Mouse (Mus musculus) CH12.LX (cell line): ENCODE data around the gene Hsdl1. TPM values are rescaled to one million over a fixed set of nuclear protein-coding genes. Genes with fewer than 3 reads are reported as not detected.

Experiments
- DNase-seq: peaks from one replicate; pipeline ENCODE4 v3.0.0-alpha.2; 2013; ENCODE audit errors: extremely low read depth
- H3K27ac ChIP-seq: 2 replicates; pipeline ENCODE4 v1.5.1; 2012; ENCODE audit warnings: low read depth, mild to moderate bottlenecking, control low read depth, moderate library complexity; ENCODE audit not compliant: insufficient read depth
- H3K27me3 ChIP-seq: replicated peaks from 2 replicates; pipeline ENCODE3; 2012; ENCODE audit warnings: inconsistent platforms
- H3K36me3 ChIP-seq, 2 experiments: replicated peaks in 1 of 2; 2 replicates each; pipeline versions ENCODE3 to v1.6.1; 2012; ENCODE audit warnings: inconsistent platforms in 1 of 2, low read length in 1 of 2, mild to moderate bottlenecking in 1 of 2, mixed read lengths in 1 of 2, moderate library complexity in 1 of 2; ENCODE audit not compliant: control insufficient read depth in 1 of 2, insufficient read depth in 1 of 2
- H3K4me1 ChIP-seq, 2 experiments: 2 replicates each; pipeline ENCODE4 v1.6.1; 2012; ENCODE audit warnings: inconsistent platforms in 1 of 2, moderate library complexity in 1 of 2; ENCODE audit not compliant: insufficient read depth in 2 of 2, control insufficient read depth in 1 of 2
- H3K4me2 ChIP-seq: 2 replicates; pipeline ENCODE4 v1.6.1; 2012; ENCODE audit warnings: low read depth, mild to moderate bottlenecking, control low read depth; ENCODE audit not compliant: poor library complexity, insufficient read depth, severe bottlenecking
- H3K4me3 ChIP-seq, 3 experiments: fragments of 150-350 bp in 1 of 3; sonication (generic) in 1 of 3; replicated peaks in 1 of 3; 2 replicates each; pipeline versions ENCODE3 to v1.5.1; 2011 to 2012; ENCODE audit warnings: low read depth in 2 of 3, low read length in 2 of 3, mild to moderate bottlenecking in 2 of 3, moderate library complexity in 2 of 3, control low read depth in 1 of 3, improper control_type of control experiment in 1 of 3, inconsistent platforms in 1 of 3, mixed read lengths in 1 of 3; ENCODE audit not compliant: poor library complexity in 1 of 3
- H3K79me2 ChIP-seq: replicated peaks from 2 replicates; pipeline ENCODE4 v1.6.1; 2012; ENCODE audit warnings: mild to moderate bottlenecking, moderate library complexity; ENCODE audit not compliant: control insufficient read depth, poor library complexity, insufficient read depth, severe bottlenecking; ENCODE audit errors: extremely low read depth
- H3K9ac ChIP-seq: 2 replicates; pipeline ENCODE4 v1.6.1; 2012; ENCODE audit warnings: low read depth, mild to moderate bottlenecking, control low read depth, moderate library complexity; ENCODE audit not compliant: insufficient read depth
- H3K9me3 ChIP-seq: replicated peaks from 2 replicates; pipeline ENCODE3; 2012; ENCODE audit warnings: low read length, inconsistent platforms, mixed read lengths
- CHD1 ChIP-seq: IDR thresholded peaks from 2 replicates; pipeline ENCODE4 v1.6.1; 2012; ENCODE audit warnings: low read depth, low read length, improper control_type of control experiment, inconsistent platforms
- CHD2 ChIP-seq: IDR thresholded peaks from 2 replicates; pipeline ENCODE4 v1.6.1; 2011; ENCODE audit warnings: low read length, improper control_type of control experiment
- ELF1 ChIP-seq: IDR thresholded peaks from 2 replicates; pipeline ENCODE4 v1.6.1; 2014; ENCODE audit warnings: low read depth, mild to moderate bottlenecking, inconsistent platforms, low read length, improper control_type of control experiment
- EP300 ChIP-seq: IDR thresholded peaks from 2 replicates; pipeline ENCODE4 v1.6.1; 2011; ENCODE audit warnings: low read length, improper control_type of control experiment
- ETS1 ChIP-seq: conservative IDR thresholded peaks from 2 replicates; pipeline ENCODE4 v1.6.1; 2012; ENCODE audit warnings: low read depth, mild to moderate bottlenecking, inconsistent platforms, low read length, improper control_type of control experiment, moderate library complexity
- GABPA ChIP-seq: IDR thresholded peaks from 2 replicates; pipeline ENCODE4 v1.6.1; 2012; ENCODE audit warnings: low read depth, low read length, improper control_type of control experiment, inconsistent platforms; ENCODE audit not compliant: insufficient replicate concordance
- HCFC1 ChIP-seq: IDR thresholded peaks from 2 replicates; pipeline ENCODE4 v1.6.1; 2012; ENCODE audit warnings: low read depth, mild to moderate bottlenecking, inconsistent platforms, low read length, improper control_type of control experiment
- JUN ChIP-seq: IDR thresholded peaks from 2 replicates; pipeline ENCODE4 v1.6.1; 2011; ENCODE audit warnings: low read depth, mild to moderate bottlenecking, low read length, improper control_type of control experiment, moderate library complexity; ENCODE audit not compliant: insufficient read depth
- JUND ChIP-seq: conservative IDR thresholded peaks from 2 replicates; pipeline ENCODE4 v1.6.1; 2011; ENCODE audit warnings: low read depth, low read length, improper control_type of control experiment
- KAT2A ChIP-seq: IDR thresholded peaks from 2 replicates; pipeline ENCODE4 v1.6.1; 2012; ENCODE audit warnings: low read length, improper control_type of control experiment, inconsistent platforms; ENCODE audit not compliant: insufficient replicate concordance
- MAFK ChIP-seq: IDR thresholded peaks from 2 replicates; pipeline ENCODE4 v1.6.1; 2011; ENCODE audit warnings: low read length, improper control_type of control experiment; ENCODE audit not compliant: insufficient replicate concordance
- MAX ChIP-seq: IDR thresholded peaks from 2 replicates; pipeline ENCODE4 v1.6.1; 2011; ENCODE audit warnings: low read length, improper control_type of control experiment
- MYC ChIP-seq: IDR thresholded peaks from 2 replicates; pipeline ENCODE4 v1.6.1; 2011; ENCODE audit warnings: low read depth, mild to moderate bottlenecking, improper control_type of control experiment, low read length
- NELFE ChIP-seq: IDR thresholded peaks from 2 replicates; pipeline ENCODE4 v1.6.1; 2011; ENCODE audit warnings: low read depth, low read length, improper control_type of control experiment
- NRF1 ChIP-seq: IDR thresholded peaks from 2 replicates; pipeline ENCODE4 v1.6.1; 2014; ENCODE audit warnings: low read depth, mild to moderate bottlenecking, inconsistent platforms, low read length, improper control_type of control experiment, moderate library complexity
- PAX5 ChIP-seq: IDR thresholded peaks from 2 replicates; pipeline ENCODE4 v1.6.1; 2012; ENCODE audit warnings: low read length, inconsistent platforms, mixed read lengths
- POLR2AphosphoS2 ChIP-seq: IDR thresholded peaks from 2 replicates; pipeline ENCODE4 v1.6.1; 2011; ENCODE audit warnings: low read depth, low read length, improper control_type of control experiment
- TBP ChIP-seq: conservative IDR thresholded peaks from 2 replicates; pipeline ENCODE4 v1.6.1; 2011; ENCODE audit warnings: low read depth, low read length, improper control_type of control experiment
- TCF12 ChIP-seq: IDR thresholded peaks from 2 replicates; pipeline ENCODE4 v1.6.1; 2014; ENCODE audit warnings: low read depth, mild to moderate bottlenecking, inconsistent platforms, low read length, improper control_type of control experiment
- USF2 ChIP-seq: conservative IDR thresholded peaks from 2 replicates; pipeline ENCODE4 v1.6.1; 2011; ENCODE audit warnings: low read depth, low read length, improper control_type of control experiment
- ZMIZ1 ChIP-seq: IDR thresholded peaks from 2 replicates; pipeline ENCODE4 v1.6.1; 2012; ENCODE audit warnings: low read depth, mild to moderate bottlenecking, inconsistent platforms, low read length, improper control_type of control experiment
- dilution Hi-C: fragments of 300-500 bp; cut with MboI; formaldehyde crosslinking; loops from 2 replicates; pipeline ENCODE4 v1.14.3; 2020; ENCODE audit warnings: low sequenced_read_pairs; ENCODE audit not compliant: extremely low pct_unique_long_range_greater_than_20kb, extremely low pct_ligation_motif_present
- in situ Hi-C: fragments of 300-500 bp; cut with MboI; formaldehyde crosslinking; loops from 3 replicates; pipeline ENCODE4 v1.14.3; 2019; ENCODE audit warnings: low sequenced_read_pairs, low pct_ligation_motif_present, low pct_unique_long_range_greater_than_20kb, mixed read lengths
- polyA plus RNA-seq: library from polyadenylated mRNA; unstranded; fragments of >175 nt; gene quantifications from 2 replicates; pipeline ENCODE4 v1.2.1, GENCODE M21; 2012; ENCODE audit warnings: low read depth; ENCODE audit not compliant: insufficient read length
- total RNA-seq, 2 experiments: library from RNA; depleted of rRNA; stranded (reverse); fragments of 300-350 nt in 1 of 2; fragments of >200 nt in 1 of 2; gene quantifications; 2 replicates each; pipeline ENCODE4 v1.2.3; 2012 to 2014

Hsdl1 gene
- total and polyA plus RNA-seq, 3 experiments = 5.7 to 13.6 (median 8.2) TPM

GRCm38 (mm10) chr8:119604996-119605395 is 30.0 kb upstream of the Hsdl1 start, which contains the start of gene Taf1c (continued):
- TF ChIP-seq GABPA (no peak; the same call in 1 of the 2 replicates), HCFC1 (peak; percentile 87), ETS1 (0 out of 2 replicates have a peak, but pooled peaks have one; percentile 27), ELF1 (peak; percentile 96), ZMIZ1 (peak; percentile 65; the same call in 1 of the 2 replicates), MAX (peak; percentile 98), CHD1 (no peak), CHD2 (0 out of 2 replicates have a peak, but pooled peaks have one; percentile 22), TCF12 (peak; percentile 88)

- in situ Hi-C loops = loop anchor here (5.0 kb wide), 1 partner anchor 47 kb away; the partner anchor contains the start of gene Mbtps1
- no peak overlapping the region for H3K27ac ChIP-seq
- peak overlapping the region; percentile 88 for H3K9ac ChIP-seq
- TF ChIP-seq JUND (no peak), HCFC1 (no peak), PAX5 (no peak), NRF1 (peak; percentile 24; the same call in 1 of the 2 replicates)
- TF ChIP-seq, all 38 proteins: peak for 1
- H3K36me3 ChIP-seq = peaks cover 34 to 41% of the 10 kb centered on the region in 2 experiments
- dilution Hi-C loops = no loop called here
- peaks cover 10% of the 10 kb centered on the region for H3K9me3 ChIP-seq
- peak overlapping the region; percentile 80 to 93 (median 87) for H3K4me3 ChIP-seq
- H3K27me3 ChIP-seq = peaks cover 4% of the 10 kb centered on the region
- H3K79me2 ChIP-seq = peaks cover 10% of the 10 kb centered on the region; the same call in 1 of the 2 replicates
- DNase-seq = no peak
- H3K4me1 ChIP-seq = peaks cover 7 to 21% of the 10 kb centered on the region in 2 experiments
- peak overlapping the region; percentile 81 for H3K4me2 ChIP-seq
Observed at GRCm38 (mm10) chr8:119604398-119604803, 29.4 kb upstream of the Hsdl1 start.

DNA sequence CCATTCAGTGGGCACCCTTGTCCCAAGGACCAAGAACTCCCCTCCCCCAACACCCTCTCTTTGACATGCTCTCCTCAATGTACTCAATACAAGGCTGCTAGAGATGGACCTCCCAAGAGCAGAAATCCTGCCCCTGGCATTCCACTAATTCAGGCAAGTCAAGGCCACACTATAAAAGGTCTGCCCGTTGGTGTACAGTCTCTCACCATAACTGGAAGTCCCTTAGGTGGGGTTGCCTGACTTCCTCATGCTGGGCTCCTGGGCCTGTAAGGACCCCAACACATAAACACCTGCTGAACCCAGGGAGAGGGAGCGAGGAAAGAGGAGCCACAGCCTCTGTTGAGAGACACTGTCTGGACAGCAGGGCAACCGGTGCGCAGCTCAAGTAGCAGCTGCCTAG is 28.8 kb upstream of the Hsdl1 start:
- in situ Hi-C loops (loop anchor here (5.0 kb wide), 1 partner anchor 46 kb away; the partner anchor contains the start of gene Mbtps1), dilution Hi-C loops (no loop called here)
- Histone ChIP-seq H3K9ac (no peak overlapping the region; the same call in 1 of the 2 replicates), H3K27ac (no peak overlapping the region), H3K9me3 (peaks cover 6% of the 10 kb centered on the region), H3K36me3 (peaks cover 40 to 47% of the 10 kb centered on the region in 2 experiments), H3K4me1 (peaks cover 7 to 21% of the 10 kb centered on the region in 2 experiments), H3K4me2 (peak overlapping the region; percentile 81; the same call in 1 of the 2 replicates), H3K4me3 (peak overlapping the region in 2 of 3 experiments; percentile 80 to 87), H3K79me2 (peaks cover 10% of the 10 kb centered on the region; the same call in 1 of the 2 replicates), H3K27me3 (peaks cover 4% of the 10 kb centered on the region)
- no peak for DNase-seq
- no peak for TF ChIP-seq JUN
- TF ChIP-seq USF2 = no peak
- TF ChIP-seq ZMIZ1 = no peak
- no peak for TF ChIP-seq TBP
- TF ChIP-seq CHD2 = no peak
- TF ChIP-seq POLR2AphosphoS2 = no peak
- no peak for TF ChIP-seq GABPA
- no peak for TF ChIP-seq NELFE
- no peak for TF ChIP-seq ETS1
- no peak for TF ChIP-seq KAT2A
- TF ChIP-seq EP300 = no peak
- TF ChIP-seq MAFK = no peak
- TF ChIP-seq MYC = no peak
